Mouse (Mus musculus) liver, postnatal 0 days (tissue): ENCODE results near the gene Tmem135. TPM values are rescaled to one million over a fixed set of nuclear protein-coding genes. Genes with fewer than 3 reads are reported as not detected.
A peak's percentile ranks its signal among the peaks of the same experiment; 100 is the strongest.

Experiments used
- ATAC-seq: fragments of 200-750 bp; cut with Nextera tagmentation; 2 replicates; pipeline ENCODE4 v1.8.0; 2017; ENCODE audit warnings: mild to moderate bottlenecking, moderate library complexity
- DNase-seq: peaks from one replicate; pipeline ENCODE4 v3.0.0-alpha.2; 2016
- H3K27ac ChIP-seq: fragments of 300-500 bp; sonication (generic); 2 replicates; pipeline ENCODE4 v1.5.1; 2014; ENCODE audit warnings: antibody characterized with exemption, moderate library complexity, mild to moderate bottlenecking, low read depth
- H3K27me3 ChIP-seq: fragments of 300-500 bp; sonication (generic); 2 replicates; pipeline ENCODE4 v1.6.1; 2014; ENCODE audit warnings: low read length, control low read depth, mixed read lengths; ENCODE audit not compliant: insufficient read depth
- H3K36me3 ChIP-seq: fragments of 300-500 bp; sonication (generic); replicated peaks from 2 replicates; pipeline ENCODE4 v1.6.1; 2014; ENCODE audit warnings: mild to moderate bottlenecking, control low read depth, low read length, moderate library complexity, mixed read lengths; ENCODE audit not compliant: insufficient read depth
- H3K4me1 ChIP-seq: fragments of 300-500 bp; sonication (generic); 2 replicates; pipeline ENCODE4 v1.6.1; 2014; ENCODE audit warnings: antibody characterized with exemption, mild to moderate bottlenecking, control low read depth; ENCODE audit not compliant: insufficient read depth
- H3K4me2 ChIP-seq: fragments of 300-500 bp; sonication (generic); 2 replicates; pipeline ENCODE4 v1.6.1; 2014; ENCODE audit warnings: low read depth, mild to moderate bottlenecking, low read length, moderate library complexity, mixed read lengths
- H3K4me3 ChIP-seq: fragments of 300-500 bp; sonication (generic); 2 replicates; pipeline ENCODE4 v1.5.1; 2014; ENCODE audit warnings: low read depth, low read length
- H3K9ac ChIP-seq: fragments of 300-500 bp; sonication (generic); replicated peaks from 2 replicates; pipeline ENCODE4 v1.6.1; 2014; ENCODE audit warnings: mild to moderate bottlenecking, moderate library complexity
- H3K9me3 ChIP-seq: fragments of 300-500 bp; sonication (generic); 2 replicates; pipeline ENCODE4 v1.6.1; 2016; ENCODE audit warnings: mild to moderate bottlenecking, control low read depth, low read length, mixed read lengths
- CTCF ChIP-seq: sonication (generic); IDR thresholded peaks from 2 replicates; pipeline ENCODE4 v1.5.1; 2016; ENCODE audit warnings: antibody characterized with exemption, low read depth
- EP300 ChIP-seq: IDR thresholded peaks from 2 replicates; pipeline ENCODE4 v1.6.1; 2016; ENCODE audit warnings: antibody characterized with exemption, low read depth, mild to moderate bottlenecking
- WGBS: fragments of 180-500 bp; shearing (Covaris S2); extraction: QIAGEN DNeasy Blood & Tissue Kit; methylation state at CpG from one replicate; pipeline ENCODE4 v1.1.7; 2014; ENCODE audit not compliant: insufficient replicate concordance; 5-methylcytosine and 5-hydroxymethylcytosine counted together
- polyA plus RNA-seq: library from polyadenylated mRNA; unstranded; fragments of >200 nt; fragmentation: Nextera tagmentation; extraction: Ambion mirVana; gene quantifications from 2 replicates; pipeline ENCODE4 v1.2.1, GENCODE M21; 2015

Tmem135 gene
- polyA plus RNA-seq, 1 experiment from 2014 or later: 31.7 TPM

GRCm38 (mm10) chr7:89436404-89436803, 32.4 kb upstream of the Tmem135 start:
- no peak for TF ChIP-seq EP300
- no peak for TF ChIP-seq CTCF
- ATAC-seq: no peak
- WGBS: 61% methylated on average over 5 of the region's 5 CpGs

GRCm38 (mm10) chr7:89433893-89434616, 30.0 kb upstream of the Tmem135 start:
- TF ChIP-seq EP300 (peak; percentile 16; the same call in 1 of the 2 replicates), CTCF (no peak)
- Histone ChIP-seq H3K36me3 (no peaks in the 10 kb centered on the region), H3K27me3 (no peaks in the 10 kb centered on the region), H3K9me3 (no peaks in the 10 kb centered on the region), H3K4me1 (peaks cover 11% of the 10 kb centered on the region; the same call in 1 of the 2 replicates), H3K4me3 (no peak overlapping the region), H3K9ac (no peak overlapping the region; the same call in 1 of the 2 replicates), H3K27ac (peak overlapping the region; percentile 20; the same call in 1 of the 2 replicates), H3K4me2 (peak overlapping the region; percentile 38; the same call in 1 of the 2 replicates)
- DNase-seq: no peak
- WGBS: 47% methylated on average over 8 of the region's 8 CpGs
- peak; percentile 65; the same call in 1 of the 2 replicates for ATAC-seq

More at GRCm38 (mm10) chr7:89436404-89436803, 32.4 kb upstream of the Tmem135 start:
- H3K9ac ChIP-seq: no peak overlapping the region
- H3K4me1 ChIP-seq: peaks cover 6% of the 10 kb centered on the region; the same call in 1 of the 2 replicates
- no peak overlapping the region for H3K4me3 ChIP-seq
- no peak overlapping the region for H3K4me2 ChIP-seq
- DNase-seq: no peak
- H3K27ac ChIP-seq: no peak overlapping the region
- H3K27me3 ChIP-seq: no peaks in the 10 kb centered on the region
- no peaks in the 10 kb centered on the region for H3K9me3 ChIP-seq
- H3K36me3 ChIP-seq: no peaks in the 10 kb centered on the region

- Histone ChIP-seq H3K36me3 (no peaks in the 10 kb centered on the region), H3K9me3 (no peaks in the 10 kb centered on the region), H3K4me2 (no peak overlapping the region), H3K9ac (no peak overlapping the region), H3K4me1 (peaks cover 11% of the 10 kb centered on the region; the same call in 1 of the 2 replicates), H3K4me3 (no peak overlapping the region), H3K27ac (peak overlapping the region; percentile 20; the same call in 1 of the 2 replicates), H3K27me3 (no peaks in the 10 kb centered on the region)
- DNase-seq (no peak), ATAC-seq (no peak)
- TF ChIP-seq CTCF (no peak), EP300 (no peak)
- WGBS: 67% methylated on average over 9 of the region's 9 CpGs
These were observed 29.3 kb upstream of the Tmem135 start for GRCm38 (mm10) chr7:89433193-89433892.

GRCm38 (mm10) chr7:89431185-89431584, 27.2 kb upstream of the Tmem135 start:
- DNase-seq (no peak), ATAC-seq (peak; percentile 64)
- H3K4me2 ChIP-seq: no peak overlapping the region
- H3K27ac ChIP-seq: 0 out of 2 replicates have a peak overlapping the region, but pooled peaks have one; percentile 16
- no peak overlapping the region for H3K4me3 ChIP-seq
- TF ChIP-seq EP300 (no peak), CTCF (no peak)
- WGBS: 70% methylated on average over 2 of the region's 2 CpGs
- H3K27me3 ChIP-seq: no peaks in the 10 kb centered on the region
- H3K9ac ChIP-seq: no peak overlapping the region
- no peaks in the 10 kb centered on the region for H3K36me3 ChIP-seq
- no peaks in the 10 kb centered on the region for H3K9me3 ChIP-seq
- peaks cover 11% of the 10 kb centered on the region; the same call in 1 of the 2 replicates for H3K4me1 ChIP-seq

GRCm38 (mm10) chr7:89429326-89429725, 25.3 kb upstream of the Tmem135 start:
- Histone ChIP-seq H3K27me3 (no peaks in the 10 kb centered on the region), H3K27ac (peak overlapping the region; percentile 41), H3K4me1 (peaks cover 11% of the 10 kb centered on the region; the same call in 1 of the 2 replicates), H3K36me3 (no peaks in the 10 kb centered on the region), H3K9ac (no peak overlapping the region), H3K4me3 (no peak overlapping the region), H3K4me2 (no peak overlapping the region), H3K9me3 (no peaks in the 10 kb centered on the region)
- 78% methylated on average over 1 of the region's 1 CpGs for WGBS
- DNase-seq (no peak), ATAC-seq (peak; percentile 45)
- no peak for TF ChIP-seq EP300
- TF ChIP-seq CTCF: no peak

- DNase-seq (no peak), ATAC-seq (peak; percentile 43)
- peak overlapping the region; percentile 41 for H3K27ac ChIP-seq
- H3K4me3 ChIP-seq: no peak overlapping the region
- H3K9me3 ChIP-seq: no peaks in the 10 kb centered on the region
- no peaks in the 10 kb centered on the region for H3K36me3 ChIP-seq
- H3K4me2 ChIP-seq: no peak overlapping the region
- no peaks in the 10 kb centered on the region for H3K27me3 ChIP-seq
- peaks cover 11% of the 10 kb centered on the region; the same call in 1 of the 2 replicates for H3K4me1 ChIP-seq
- no peak overlapping the region for H3K9ac ChIP-seq
- TF ChIP-seq EP300 (no peak), CTCF (no peak)
- WGBS: 52% methylated on average over 5 of the region's 5 CpGs
These were observed 24.8 kb upstream of the Tmem135 start for GRCm38 (mm10) chr7:89428804-89429203.
